Mouse (Mus musculus) bone marrow macrophage, adult 2 months (primary cell): ENCODE measurements around the gene Pcca.

Experiments used
- CTCF ChIP-seq: IDR thresholded peaks from 2 replicates; pipeline ENCODE4 v1.5.1; 2012; ENCODE audit warnings: low read depth, mild to moderate bottlenecking, low read length, moderate library complexity
- POLR2A ChIP-seq: IDR thresholded peaks from 2 replicates; pipeline ENCODE4 v1.6.1; 2012; ENCODE audit warnings: mild to moderate bottlenecking, low read depth, low read length, borderline replicate concordance

DNA sequence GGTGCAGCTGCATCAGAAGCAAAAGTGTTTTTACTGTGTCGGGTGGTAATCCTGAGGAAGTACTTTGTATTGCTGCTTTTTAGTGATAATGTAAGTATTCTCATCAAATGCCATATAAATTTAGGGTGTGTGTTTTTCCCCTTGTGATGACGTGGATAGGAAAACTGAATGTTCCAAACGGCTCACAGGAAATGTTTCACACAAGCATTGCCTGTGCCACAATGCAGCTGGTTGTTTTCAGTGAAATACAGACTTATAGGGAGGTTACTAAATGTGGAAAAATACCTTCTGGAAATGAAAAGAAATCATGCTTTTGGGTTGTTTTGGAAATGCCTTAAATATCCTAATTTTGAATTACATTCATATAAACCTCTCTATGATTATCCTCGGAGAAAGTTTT is 250.6 kb downstream of the Pcca start:
- TF ChIP-seq CTCF (no peak), POLR2A (no peak)
